Mouse (Mus musculus) thymus, adult 18-20 months (tissue): ENCODE data around the gene Neurl1b.

Source experiments
- DNase-seq, 2 experiments: peaks; one replicate each; pipeline ENCODE4 v3.0.0; 2022; ENCODE audit warnings: mixed read lengths in 2 of 2

Gene Neurl1b

DNA sequence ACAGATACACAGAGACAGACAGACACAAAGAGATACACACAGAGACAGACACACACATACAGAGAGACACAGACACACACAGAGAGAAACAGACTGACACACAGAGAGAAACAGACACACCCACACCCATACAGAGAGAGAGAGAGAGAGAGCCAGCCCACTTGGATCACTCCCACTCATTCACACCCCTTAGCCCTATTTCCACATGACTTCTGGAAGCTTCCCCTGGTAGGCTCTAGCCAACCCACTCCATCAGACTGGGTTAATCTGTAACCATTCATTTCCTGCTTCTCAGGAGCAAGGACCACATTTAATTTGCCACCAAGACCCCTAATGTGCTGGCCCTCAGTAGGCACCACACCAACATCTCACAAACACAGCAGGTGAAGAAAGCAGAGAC is 42.9 kb downstream of the Neurl1b start:
- DNase-seq: no peak

DNA sequence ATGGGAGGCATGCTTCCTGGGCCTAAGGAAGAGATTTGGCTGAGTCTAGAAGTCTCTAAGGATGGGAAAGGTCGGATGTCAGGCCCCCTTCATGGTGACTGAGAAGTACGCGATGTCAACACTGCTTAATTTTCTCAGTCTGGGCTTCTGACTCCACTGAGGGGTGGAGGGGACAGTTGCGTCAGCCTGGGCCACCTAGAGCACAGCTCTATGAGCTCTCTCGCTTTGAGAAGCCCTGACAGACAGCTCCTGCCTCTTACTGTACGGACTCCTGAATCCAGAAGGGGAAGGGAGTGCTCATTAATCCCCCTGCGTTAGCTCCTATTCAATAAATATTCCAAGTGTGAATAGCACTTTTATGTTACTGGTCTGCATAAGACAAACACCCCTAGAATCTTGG is 43.4 kb downstream of the Neurl1b start:
- no peak for DNase-seq

DNA sequence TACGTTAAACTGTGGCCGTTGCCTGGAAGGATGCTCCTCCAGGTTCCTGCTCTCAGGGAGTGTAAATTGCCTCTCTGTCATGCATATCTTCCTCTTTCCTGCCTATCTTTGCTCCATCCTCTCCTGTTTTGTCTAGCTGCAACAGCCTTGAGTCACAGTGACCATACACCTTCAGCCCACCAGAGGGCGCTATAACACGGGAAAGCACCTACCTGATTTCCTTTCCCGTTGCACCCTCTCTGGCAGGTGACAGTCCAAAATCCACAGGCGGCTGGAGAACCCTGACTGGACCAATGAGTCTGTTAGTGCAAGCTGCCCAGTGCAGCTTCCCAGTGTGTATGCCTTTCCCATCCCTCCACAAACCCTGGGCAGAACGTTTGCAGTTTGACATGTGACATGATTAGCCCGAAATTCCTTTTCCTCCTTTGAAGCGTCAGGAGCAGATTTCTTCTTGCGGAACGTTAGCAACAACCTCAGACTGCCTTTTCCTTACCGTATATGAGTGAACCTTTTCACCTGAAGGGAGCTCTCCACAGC is 48.1 kb downstream of the Neurl1b start:
- DNase-seq: peak; percentile 22 to 37

DNA sequence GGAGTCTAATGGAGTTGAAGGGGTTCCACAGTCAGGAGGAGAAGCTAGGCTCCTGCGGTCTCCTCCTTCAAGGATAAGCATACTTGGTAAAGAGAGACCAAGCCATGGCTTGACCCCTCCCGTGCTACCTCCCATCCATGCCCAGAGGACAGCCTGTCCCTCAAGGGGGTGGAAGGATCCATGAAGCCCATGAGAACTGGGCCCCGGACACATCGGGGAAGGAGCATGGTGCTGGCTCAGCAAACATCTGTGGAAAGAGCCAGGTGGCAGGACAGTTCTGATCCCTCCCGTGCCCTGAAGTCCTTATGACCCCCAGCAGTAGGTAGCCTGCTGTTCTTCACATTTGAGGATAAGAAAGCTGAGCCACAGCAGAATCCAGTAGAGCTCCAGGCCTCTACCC is 48.8 kb downstream of the Neurl1b start:
- DNase-seq: no peak

DNA sequence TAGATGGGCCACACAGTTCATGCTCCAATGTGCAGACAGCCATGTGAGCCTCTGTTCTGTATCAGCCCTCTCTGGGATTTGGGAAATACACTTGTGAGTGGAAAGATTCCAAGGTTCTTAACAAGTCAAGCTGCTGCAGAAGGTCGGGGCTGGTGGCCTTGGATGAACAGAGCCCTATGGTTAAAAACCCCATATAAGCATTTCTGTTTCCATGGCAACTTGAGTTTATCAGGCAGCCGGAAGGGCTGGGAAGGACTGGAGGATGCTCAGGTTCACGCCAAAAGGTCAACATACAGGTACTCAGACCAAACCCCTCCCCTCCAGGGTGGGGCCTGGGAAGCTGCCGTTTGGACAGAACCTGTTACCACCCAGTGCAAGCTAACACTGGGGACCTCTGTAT is 49.4 kb downstream of the Neurl1b start:
- DNase-seq: no peak

DNA sequence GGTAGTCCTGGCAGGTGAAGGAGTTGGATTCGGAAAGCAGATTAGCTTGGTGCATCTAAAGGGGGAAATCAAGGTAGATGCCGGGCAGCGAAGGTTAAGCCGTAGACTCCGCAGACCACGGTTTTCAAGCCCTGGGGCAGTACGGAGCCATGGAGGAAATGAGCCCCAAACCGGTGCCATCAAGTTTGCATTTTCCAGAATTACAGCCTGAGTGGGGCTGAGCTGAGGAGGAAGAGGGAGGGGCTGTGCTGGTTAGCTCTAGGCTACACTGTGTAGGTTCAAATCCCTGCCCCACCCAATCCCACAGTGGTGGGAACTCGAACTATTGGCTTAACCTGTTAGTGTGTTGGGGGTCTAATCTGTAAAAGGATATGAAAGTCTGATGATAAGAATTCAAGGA is 49.9 kb downstream of the Neurl1b start:
- no peak for DNase-seq

DNA sequence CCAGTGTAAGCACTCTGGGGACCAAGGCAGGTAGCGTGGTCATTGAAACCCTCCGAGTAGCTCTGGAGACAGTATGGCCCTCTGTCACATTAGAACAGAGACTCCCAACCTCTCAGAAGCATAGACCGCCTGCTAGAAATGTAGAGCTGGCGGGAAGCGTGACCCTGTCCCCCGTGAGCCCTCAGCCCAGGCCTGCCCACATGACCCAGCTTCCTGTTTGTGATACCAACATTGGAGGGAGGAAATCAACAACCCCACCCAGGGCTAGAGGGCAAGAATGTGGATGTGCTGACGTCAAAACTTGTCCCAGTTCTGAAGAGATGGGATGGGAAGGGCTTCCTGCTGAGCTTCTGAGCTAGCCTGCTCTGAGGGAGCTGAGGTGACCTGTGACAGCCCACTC is 50.3 kb downstream of the Neurl1b start:
- DNase-seq: no peak

DNA sequence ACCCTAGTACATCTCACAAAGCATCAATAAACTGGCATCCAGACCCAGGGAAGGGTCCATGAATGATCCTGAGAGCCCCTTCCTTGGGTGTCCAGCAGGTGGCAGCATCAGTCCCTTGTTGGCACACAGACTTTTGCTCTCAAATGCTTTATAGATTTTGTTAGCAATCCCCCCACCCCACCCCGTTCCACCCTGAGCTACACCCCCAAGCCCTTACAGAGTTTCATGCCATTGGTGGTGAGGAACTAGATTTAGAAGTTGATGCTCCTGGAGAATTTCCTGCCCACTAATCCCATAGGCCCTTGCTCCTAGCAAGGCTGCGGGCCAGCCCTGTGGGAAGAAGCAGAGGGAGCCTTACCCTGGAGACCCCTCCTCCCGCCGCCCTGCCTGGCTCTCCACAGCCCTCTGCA is 52.1 kb downstream of the Neurl1b start:
- peak; percentile 36 to 40 for DNase-seq

DNA sequence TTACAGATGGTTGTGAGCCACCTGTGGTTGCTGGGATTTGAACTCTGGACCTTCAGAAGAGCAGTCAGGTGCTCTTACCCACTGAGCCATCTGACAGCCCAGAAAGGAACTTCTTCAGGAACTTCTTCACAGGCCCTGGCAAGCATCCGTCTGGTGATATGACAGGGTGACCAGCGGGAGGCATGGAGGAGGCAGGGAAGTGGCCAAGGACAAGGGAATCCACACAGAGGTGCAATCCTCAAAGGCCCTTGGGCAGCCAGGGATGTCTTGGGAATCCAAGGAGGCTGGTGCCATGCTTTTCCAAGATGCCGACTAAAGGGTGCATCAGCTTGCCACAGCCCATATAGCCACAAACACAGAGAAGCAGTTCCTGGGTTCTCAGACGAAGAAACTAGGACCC is 53.0 kb downstream of the Neurl1b start:
- no peak for DNase-seq

DNA sequence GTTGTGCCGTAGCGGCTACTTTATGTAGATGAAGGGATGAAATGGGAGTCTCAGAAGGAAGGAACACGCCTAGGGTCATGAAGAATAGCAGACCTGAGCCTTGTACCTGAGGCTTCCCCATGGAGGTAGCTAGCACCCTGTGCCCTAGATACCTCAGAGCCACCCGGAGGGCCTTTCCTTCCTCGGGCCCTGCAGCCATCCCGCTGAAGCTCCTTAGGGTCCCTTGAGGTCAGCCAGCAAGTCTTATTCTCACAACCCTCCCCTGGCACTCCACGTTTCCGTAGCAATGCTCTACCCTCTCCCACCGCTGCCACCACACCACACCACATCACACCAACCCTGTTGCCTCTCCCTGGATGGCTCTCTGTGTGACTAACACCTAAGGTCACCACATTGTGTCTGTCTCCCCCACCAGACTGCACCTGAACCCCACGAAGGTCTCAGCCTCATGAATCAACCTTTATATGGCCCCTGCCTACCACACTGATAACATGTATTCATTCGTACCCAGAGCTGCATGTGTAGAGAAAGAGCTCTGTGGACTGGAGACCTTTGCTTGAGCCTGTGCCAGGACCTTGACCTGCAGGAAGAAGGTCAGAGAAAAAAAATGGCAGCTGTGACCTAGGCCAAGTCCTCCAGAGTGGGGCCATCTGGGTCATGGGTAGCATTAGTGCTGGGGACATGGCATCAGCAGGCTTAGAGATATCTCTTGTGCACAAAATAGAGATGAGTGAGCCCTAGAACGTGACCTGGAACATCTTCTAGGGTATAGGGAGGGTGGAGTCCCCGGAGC is 53.7 kb downstream of the Neurl1b start:
- DNase-seq: no peak

DNA sequence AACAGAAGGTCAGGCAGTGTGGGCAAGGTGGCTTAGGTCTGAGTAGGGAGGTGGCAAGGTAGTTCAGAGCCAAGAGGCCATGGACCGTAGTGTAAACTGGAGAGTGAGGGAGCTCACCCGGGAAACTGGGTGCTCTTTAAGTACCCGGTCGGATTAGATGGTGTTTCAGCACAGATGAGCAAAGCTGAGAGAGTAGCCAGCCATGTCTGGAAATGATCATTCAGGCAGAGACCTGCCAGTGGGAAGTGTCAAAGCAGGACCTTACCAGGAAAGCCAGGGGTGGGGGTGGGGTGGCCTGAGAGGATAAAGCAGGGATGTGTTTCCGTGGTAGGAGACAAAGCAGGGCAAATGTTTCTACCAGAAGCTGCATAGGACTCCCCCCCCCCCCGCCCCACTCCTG is 62.2 kb downstream of the Neurl1b start:
- DNase-seq: no peak

DNA sequence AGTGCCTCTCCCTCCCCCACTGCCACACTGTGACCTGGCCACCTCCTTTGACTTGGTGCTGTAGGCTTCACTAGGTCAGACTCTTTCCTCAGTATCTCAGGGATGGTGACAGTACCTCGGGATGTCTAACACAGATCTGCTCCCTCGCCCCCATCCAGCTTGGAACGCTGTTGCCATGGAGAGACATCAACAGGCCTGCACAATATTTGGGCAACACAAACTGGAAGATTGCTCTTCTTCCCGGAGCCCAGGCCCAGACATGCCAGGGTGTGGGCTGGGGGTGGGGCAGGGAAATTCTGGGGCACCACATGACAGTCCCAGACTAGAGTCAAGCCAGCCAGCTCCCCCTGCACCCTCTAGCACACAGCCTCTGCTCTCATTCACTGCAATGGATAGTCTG is 64.0 kb downstream of the Neurl1b start:
- no peak for DNase-seq

DNA sequence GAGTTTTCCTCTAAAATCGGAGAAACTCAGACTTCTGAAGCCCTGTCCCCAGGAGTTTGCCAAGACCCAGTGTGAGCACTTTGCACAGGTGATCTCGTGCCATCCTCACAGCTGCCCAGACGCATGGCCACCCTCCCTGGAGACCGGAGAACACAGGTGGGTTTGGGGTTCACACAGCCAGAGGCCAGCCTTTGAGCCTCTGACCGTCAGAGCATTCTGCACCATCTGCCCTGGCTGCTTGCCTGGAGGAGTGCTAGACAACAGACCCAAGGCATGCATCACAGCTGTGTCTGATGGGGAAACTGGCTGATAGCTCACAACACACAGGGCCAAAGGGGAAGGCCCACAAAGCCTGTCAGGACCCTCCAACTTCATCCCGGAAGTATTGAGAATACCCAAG is 65.0 kb downstream of the Neurl1b start:
- no peak for DNase-seq

DNA sequence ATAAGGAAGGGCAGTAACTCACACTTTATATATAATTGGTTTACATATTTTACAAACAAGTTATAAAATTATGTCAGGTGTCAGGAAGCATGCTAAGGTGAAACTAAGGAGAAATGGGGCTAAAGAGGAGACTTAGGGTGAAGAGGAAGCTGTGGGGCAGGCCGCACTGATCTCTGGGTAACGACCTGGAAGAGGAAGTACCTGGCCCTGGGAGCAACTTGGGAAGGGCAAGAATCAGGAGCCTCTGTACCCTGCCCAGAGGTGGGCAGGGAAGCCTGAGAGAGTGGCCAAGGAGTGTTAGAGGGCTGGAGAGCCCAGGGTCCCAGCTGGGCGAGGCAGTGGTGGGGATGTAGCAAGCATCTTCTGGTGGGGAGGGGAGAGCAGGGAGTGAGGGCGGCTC is 66.3 kb downstream of the Neurl1b start:
- DNase-seq: no peak

DNA sequence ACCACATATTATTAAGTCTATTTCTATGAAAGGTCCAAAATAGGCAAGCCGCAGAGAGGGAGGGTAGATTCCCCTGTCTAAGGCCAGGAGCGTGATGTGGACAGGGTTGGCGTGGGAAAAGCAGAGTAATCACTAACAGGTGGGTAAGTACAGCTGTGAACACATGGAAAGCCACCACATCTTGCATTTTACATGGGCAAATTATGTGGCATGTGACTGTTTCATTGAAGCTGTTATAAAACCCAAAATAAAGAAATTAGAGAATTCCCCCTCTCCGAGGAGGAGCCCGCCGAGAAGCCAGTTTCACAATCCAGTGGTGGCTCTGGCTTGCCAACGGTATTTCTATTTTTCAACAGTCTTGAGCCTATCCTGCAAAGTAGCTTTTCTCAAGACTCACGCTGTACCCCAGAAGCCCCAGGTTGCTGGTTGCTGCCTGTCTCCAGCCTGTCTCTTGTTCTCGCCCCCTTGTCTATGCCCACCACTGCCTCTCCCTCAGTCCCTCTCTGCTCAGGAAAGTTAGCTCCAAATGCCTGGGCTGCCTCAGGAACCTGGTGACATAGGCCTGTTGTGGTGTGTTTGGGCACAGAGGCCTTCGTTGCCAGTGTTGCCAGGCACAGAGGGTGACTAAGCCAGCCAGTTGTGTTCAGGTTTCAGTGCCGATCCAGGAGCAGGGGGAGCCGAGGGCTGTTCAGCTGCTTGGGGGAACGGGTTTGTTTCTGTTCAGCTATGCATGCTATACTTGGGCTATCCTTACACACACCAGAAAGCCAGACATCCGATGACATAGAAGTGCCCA is 70.2 kb downstream of the Neurl1b start:
- no peak for DNase-seq

DNA sequence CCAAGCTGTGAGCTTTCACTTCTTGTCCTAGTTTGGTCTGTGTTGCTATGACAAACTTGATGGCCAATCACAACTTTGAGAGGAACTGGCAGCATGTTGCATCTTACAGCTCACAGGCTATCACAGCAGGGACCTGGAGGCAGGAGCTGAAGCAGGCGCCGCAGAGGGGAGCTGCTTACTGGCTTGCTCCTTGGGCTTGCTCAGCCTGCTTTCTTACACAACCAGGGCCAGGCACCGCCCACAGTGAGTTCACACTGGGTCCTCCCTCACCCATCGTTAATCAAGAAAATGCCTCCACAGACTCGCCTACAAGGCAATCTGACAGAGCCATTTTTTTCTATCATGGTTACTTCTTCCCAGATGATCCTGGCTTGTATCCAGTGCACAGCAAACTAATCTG is 72.6 kb downstream of the Neurl1b start:
- no peak for DNase-seq

DNA sequence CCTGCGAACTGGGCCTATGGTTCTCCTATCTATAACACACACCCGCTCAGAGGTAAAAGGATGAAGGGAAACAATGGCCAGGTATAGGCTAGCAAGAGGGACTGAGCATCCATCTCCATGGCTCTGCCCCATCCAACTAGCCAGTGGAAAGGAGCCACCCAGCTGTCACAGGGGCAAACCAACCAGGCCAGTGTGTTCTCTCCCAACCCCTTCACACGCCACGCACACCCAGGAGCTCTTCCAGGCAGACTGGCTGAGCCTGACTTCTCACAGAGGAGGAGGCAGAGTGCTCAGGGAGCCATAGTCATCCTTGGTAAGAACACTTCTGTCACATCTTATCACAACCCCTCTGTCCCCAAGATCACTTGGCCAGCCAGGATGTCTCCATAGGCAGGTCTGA is 73.3 kb downstream of the Neurl1b start:
- DNase-seq: no peak

DNA sequence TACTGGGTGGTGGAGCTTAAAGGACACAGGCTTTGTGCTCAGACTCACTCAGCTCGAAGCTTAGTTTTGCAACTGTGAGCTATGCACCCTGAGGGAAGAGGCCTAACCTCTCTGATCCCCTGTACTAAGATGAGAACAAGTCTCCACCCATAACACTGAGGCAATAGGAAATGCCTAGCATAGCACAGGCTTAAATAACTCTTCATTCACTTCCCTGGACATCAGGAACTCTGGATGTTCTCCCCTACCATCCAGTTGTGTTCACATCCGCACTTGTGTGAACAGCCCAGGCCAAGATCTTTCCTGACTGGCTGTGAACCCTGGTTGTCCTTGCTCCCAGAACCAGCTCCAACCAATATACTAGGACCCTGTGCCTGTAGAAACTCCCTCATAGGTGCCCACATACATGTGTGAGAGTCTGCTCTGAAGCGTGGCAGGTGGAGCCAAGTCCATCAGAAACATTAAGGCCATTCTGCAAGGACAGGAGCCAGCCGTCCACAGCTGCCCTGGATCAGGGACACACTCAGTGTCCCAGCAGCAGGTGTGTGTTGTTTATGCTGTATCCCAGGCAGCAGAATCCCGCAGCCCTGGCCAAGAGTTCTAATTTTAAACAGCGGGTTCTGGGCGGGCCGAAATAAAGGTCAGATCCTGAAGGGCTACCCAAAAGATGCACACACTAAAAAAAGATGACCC is 74.2 kb downstream of the Neurl1b start:
- no peak for DNase-seq

DNA sequence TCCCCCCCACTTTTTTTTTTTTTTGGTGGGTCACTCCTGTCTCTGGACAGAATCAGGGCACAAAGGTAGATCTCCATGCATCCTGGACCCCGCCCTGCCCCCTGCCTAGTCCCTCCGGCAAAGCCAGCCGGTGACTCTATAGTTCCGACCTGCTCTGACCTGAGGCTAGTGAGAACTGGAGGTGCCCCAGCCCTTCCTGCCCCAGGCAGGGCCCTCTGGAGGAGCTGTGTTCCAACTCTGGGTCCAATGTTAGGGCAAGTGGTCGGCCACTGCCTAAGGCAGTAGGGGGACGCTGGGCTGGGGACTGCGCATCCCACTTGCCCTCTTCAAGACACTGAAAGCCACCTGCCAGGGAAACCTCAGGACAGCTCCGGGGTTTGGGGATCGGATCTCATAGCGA is 75.4 kb downstream of the Neurl1b start:
- DNase-seq: no peak

DNA sequence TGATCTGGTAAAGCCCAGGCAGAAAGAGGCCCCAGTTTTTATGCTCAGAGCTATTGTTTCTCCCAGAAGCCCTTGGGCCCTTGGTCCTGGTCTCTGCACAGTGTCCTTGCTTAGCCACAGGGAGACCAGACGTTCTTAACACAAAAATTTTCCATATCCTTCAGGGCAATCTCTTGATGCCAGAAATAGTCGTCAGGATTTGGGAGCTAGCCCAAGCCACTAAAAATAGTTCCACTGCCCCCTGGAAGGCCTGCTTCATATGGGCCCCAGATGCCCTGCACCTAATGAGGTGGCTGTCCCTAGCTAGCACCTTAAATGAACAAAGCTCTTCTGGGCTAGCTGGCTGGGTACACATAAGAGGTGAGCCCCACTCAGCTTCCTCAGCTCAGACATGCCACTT is 76.3 kb downstream of the Neurl1b start:
- DNase-seq: no peak

DNA sequence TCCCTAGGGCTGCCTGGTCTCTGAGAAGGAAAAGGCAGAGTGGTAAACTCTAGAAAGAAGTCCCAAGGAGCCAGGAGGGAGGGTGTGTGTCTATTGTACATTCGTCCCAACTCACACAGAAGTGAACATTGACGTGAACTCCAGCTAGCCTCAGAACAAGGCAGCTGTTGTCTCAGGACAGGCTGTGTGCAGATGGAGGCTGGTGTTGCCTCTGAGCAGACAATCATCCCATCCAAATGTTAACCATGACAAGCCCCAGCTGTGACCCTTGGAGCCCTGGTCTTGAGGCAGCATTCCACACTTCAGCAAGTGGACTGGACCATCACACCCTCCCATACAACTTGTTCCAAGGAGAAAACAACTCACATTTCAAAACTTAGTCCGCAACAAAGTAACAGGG is 77.6 kb downstream of the Neurl1b start:
- no peak for DNase-seq

DNA sequence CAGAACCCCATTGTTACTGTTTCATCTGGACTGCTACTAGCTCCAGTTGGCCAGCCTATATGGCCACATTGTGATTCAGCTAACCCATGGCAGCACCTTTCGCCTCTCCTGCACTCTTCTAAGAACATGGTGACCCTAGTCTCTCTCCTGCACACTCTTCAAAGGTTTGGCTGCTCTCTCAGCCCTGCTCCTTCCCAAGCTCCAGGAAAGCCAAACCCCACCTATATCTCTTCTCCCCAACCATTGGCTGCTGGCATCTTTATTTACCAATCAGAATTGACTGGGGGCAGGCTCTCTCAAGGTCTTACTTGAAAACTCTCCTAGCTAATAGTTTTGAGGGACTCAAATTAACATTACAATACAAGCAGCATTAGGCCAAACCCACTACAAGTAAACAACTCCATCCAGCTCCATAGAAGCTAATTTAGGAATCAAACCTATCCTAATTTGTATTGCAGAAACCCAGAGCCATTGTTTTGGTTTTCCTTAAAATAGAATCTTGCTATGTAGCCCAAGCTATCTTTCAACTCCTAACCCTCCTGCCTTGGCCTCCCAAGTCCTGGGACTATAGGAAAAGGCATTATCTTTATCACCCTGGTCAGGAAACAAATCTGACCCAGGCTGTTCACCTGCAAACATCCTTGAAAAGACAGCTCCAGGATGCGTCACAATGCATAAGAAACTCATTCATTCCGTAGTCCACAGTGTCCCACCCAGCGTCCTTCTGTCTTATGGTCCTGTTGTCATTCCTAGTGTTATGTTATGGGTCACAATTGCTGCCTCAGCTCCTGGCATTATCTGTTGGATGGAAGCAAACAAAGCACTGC is 80.2 kb downstream of the Neurl1b start:
- no peak for DNase-seq
